Mouse (Mus musculus): ENCODE results near the gene Nipa1.
"Not testable (repeated sequence)": the region's sequence is repeated elsewhere in the genome, so short reads cannot be mapped to it uniquely, and the experiment has no call there.

The Nipa1 gene

DNA sequence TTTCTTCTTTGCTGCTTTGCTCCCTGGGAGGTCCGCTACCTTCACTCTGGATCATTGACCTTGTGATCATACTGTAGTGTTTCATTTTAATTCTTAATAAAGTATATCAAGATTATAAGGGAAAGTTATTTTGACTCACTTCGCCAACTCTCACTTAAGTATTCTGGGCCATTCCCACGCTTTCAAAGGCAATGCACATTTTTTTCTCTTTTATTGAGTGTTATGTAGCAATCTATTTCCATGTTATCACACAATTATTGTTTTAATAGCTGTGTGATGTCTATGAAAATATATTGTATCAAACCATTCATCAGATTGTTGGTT, at the start of gene Nipa1:
Gene Nipa1, minus strand, starts transcription at position 25 of the 324 bp plus-strand sequence.
- DNase-seq (ENCODE audit: low read depth in 1 of 2, low spot score in 2 of 2), result no peak

DNA sequence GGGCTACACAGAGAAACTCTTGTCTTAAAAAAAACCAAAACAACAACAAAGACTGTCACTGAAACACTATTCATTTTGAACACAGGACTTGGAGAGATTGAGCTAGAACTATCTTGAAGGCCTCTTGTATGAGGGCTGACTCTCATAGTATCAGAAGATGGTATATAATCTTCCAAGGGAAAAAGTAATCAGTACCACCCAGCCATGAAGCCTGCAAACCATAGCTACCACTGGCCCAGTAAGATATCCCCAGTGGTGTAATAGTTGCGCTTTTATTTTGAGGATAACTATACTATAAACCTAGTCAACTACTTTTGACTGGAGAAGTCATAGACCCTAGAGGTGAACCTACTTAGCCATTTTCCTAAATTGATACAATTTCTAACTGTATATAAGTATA, 46.9 kb upstream of the Nipa1 start:
- DNase-seq (ENCODE audit: low read depth in 1 of 2, low spot score in 2 of 2), result no peak

DNA sequence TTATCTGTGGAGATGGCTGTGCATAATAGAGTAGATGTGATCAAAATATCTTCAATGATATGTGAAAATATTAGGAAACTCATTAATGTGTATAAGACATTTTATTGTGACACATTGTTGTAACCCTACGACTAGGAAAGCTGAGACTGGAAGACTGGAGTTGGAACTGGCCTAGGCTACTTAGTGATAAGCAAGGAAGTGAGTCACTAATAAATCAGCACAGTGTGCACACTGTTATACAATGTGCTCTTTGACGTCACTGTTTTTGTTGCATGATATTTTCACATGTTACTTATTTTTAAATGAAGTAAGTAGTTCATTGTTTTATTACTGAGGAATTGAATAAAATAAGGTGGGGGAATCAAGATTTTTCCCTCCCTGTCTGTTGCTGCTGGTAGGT, 46.4 kb upstream of the Nipa1 start:
- no peak for DNase-seq (ENCODE audit: low read depth in 1 of 2, low spot score in 2 of 2)

DNA sequence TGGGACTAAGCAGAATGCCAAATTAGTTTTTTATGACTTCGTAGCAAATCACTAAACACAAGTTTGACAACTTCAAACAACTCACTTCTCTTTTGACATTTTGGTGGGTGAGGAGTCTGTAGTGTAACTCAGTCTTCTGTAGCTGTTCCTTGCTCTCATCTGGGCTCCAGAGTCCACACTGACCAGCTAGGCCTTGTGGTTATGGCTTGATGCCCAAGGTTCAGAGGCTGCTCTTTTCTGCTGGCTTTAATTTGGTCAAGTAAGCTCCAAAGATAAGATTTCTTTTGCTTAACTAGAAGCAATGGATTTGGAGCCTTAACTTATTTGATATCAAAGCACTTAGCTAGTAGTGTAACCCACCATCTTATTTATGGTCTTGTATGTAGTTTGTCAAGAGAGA, 45.1 kb upstream of the Nipa1 start:
- no peak for DNase-seq (ENCODE audit: low read depth in 1 of 2, low spot score in 2 of 2)

DNA sequence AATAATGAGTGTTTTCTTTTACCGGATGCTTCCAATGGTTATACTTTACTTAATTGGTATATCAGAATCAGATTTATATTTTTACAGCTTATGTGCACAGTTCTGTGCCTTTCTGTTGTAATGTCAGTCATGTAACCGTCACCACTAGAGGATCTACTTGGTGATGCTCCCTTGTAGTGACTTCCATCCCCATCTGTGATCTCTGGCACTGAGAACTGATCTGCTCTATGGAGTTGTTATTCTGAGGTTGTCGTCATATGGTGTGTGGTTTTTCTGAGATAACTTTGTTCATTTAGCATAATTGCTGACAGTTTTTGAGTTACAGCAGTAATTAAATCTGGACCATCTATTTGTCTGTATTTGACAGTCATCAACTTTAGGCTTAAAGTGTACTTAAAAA, 35.6 kb upstream of the Nipa1 start:
- no peak for DNase-seq (ENCODE audit: low read depth in 1 of 2, low spot score in 2 of 2)

DNA sequence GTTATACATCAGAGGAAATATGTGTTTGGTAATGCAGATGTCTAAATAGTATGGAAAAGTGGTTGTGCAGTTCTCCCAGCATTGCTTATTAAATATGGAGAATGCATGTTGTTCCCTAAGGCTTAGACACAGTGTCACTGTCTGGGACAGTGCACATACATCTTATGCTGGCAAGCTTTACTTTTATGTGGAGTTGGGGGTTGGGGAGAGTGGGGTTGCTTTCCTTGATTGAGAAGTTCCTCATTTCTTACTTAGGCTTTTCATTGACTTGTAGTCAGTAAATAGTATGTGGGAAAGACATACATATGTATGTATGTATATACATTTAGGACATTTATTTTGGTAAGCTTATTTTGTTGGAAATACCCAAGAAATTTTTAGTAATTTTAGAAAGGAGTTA, 33.2 kb upstream of the Nipa1 start:
- no peak for DNase-seq (ENCODE audit: low read depth in 1 of 2, low spot score in 2 of 2)

DNA sequence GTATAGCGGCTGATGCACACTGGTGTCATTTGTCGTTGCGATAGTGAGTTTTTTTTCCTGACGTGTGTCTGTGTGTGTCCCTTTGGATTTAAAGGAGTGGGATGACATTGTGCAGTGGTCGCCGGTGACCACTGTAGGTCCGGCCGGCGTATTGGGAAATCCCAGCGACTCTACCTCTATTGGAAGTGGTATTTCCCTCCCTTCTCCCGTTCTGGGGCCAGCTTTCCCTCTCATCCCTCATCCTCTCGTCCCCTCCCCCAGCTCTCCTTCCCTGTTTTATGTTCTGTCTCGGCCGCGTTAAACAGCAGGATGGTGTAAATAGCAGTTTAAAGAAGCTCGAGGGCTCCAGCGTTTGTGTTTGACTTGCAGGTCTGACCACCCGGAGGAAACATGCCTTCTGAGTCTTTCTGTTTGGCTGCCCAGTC, 30.7 kb upstream of the Nipa1 start:
- no peak for DNase-seq (ENCODE audit: low read depth in 1 of 2, low spot score in 2 of 2)

DNA sequence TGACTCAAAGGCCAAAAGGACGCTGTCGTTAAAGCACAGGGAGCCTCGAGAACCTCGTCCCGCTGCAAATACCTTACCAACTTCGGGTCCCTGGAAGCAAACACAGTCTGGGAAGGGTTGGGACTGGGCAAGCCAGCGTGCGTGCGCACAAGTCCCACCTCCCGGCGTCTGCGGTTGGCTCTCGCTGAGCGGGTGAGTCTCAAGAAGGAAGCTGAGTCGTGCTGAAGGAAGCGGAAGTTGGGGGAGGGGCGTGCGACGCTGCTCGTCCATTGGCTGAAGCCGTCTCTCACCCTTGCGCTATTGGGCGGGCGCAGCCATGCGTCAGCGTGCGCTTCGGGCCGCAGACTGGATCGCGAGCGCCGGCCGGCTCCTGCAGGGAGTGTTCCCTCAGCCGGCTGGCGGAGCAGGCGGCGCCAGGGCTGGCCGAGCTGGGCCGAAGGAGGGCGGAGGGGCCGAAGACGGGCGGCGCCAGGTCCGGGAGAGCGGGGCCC, 30.1 kb upstream of the Nipa1 start, which contains the start of gene Herc2:
Gene Herc2, plus strand, starts transcription at position 366 of the 491 bp plus-strand sequence.
- peak; percentile 94 to 97 for DNase-seq (ENCODE audit: low read depth in 1 of 2, low spot score in 2 of 2)

DNA sequence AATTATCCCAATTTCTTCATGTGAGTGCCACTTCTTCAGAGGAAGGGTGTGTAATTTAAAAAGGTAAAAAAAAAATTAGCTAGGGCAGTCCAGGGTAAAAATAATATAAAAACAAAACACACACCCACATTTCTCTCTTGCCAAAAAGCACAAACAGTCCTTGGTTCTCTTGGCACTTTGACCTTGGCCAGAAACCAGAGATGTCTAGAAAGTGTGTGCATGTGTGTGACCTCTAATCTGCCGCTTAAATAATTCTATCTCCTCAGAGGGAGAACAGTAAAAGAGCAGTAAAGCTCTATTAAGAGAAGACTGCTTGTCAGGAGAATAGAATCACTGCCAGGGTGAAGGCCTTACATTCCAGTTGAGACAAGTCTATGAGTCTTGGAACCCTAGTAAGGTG, 27.4 kb upstream of the Nipa1 start:
- no peak for DNase-seq (ENCODE audit: low read depth in 1 of 2, low spot score in 2 of 2)

DNA sequence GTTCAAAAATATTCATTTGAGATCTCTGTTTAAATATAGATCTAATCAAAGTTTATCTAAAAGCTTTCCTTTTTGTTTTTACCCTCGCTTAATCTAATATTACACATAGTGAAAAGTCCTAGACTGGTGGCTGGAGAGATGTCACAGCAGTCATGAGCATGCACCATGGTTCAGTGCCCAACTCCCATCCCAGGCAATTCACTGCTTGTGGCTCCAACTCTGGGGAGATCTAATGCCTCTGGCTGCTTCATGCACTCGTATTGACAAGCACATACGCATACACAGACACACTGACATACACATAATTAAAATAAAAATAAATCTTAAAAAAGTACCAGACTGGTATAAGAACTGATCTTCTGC, 24.5 kb upstream of the Nipa1 start:
- no peak for DNase-seq (ENCODE audit: low read depth in 1 of 2, low spot score in 2 of 2)

DNA sequence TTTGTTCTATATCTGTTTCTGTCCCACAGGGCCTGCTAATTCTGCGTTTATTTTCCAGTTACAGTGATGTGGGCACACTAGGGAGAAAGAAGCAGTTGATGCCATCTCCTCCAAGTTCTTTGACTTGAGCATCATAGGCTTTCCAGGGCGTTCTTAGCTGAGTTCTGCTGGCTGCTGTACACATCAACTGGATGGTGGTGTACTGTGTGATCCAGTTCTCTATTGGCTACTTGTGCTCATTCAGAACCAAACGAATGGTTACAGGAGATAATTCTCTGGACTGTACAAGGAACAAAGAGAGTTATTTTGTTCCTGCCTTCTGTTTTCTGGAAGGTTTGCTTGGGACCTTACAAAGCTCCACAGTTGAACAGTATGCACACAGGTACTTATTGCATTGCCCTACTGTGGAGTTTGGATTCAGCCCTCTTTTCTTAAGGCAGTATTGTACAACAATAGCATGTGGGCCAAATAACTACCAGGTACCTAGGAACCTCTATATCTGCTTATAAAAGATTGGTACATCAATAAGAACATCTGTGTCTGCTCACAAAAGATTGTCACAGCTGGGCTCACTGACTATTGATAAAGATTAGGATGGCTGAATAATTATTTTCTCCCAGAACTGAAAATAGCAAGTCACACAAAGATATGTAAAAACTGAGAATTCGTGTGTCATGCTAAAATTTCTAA, 24.0 kb upstream of the Nipa1 start:
- no peak for DNase-seq (ENCODE audit: low read depth in 1 of 2, low spot score in 2 of 2)

DNA sequence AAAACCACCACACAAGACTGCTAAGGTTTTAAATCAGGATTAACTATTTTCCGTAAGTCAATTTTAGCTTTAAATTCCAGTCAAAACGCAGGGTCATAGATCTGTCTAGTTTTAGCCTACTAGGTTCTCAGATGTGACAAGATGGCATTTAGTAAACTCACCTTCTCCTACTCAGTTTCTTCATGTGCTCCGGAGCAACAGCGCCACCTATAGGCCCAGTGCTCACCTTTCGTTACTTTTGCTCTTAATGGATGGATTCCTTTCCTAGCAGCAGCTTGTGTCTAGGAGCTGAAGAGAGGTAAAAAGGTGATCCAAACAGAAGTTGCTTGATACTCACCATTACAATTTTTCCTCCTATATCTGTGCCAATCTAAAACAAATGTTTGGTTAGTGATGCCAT, 22.6 kb upstream of the Nipa1 start:
- DNase-seq (ENCODE audit: low read depth in 1 of 2, low spot score in 2 of 2), result peak; percentile 26 to 29

DNA sequence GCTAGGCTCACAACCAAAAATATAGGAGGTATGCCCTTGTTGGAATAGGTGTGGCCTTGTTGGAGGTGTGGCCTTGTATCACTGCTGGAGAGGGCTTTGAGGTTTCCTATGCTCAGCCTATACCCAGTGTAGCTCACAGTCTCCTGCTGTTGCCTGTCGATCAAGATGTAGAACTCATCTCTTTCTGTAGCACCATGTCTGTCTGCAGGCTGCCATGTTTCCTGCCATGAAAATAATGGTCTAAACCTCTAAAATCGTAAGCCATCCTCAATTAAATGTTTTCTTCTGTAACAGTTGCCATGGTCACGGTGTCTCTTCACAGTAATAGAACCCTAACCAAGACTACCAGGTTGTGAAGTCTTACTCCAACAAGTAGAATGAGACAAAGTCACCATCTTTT, 3.8 kb upstream of the Nipa1 start:
- no peak for DNase-seq (ENCODE audit: low read depth in 1 of 2, low spot score in 2 of 2)

DNA sequence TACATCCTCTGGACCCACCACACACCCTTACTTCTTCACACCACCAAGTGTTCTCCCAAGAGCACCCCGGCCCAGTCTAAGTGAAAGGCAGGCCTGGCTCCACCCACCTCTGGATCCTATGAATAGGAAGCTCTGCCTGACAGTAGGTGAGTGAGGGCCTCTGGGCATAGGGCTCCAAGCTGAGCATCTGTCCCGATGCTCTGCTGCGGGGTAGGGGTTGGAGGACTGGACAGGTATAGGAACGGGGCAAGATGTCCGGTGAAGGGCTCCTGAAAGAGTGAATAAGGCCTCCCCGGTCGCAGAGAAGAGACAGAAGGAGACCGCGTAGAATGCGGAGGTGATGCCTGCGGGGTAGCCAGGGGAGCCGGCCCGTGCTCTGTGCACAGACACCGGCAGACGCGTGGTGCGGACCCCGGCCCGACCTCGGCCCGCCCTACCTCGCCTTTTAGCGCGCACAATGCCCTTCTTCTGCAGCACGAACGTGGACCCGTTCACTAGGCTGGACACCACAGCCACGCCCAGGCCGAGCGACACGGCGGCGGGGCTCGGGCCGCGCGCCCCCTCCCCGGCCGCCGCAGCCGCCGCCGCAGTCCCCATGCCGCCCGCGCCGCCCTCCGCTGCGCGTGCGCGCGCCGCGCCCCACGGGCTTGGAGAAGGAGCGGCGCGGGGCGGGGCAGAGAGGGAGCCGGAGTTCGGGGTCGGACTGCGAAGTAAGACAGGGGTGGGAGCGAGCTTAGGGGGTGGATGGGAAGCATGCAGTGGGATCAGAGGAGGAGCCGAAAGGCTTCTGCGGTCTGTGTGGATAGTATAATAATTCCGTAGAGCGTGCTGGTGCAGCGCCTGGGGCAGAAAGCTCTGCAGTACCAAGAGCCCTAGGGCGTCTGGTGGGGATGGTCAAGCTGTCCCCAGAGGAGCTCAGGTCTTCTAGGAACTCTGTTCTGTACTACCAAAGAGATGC, 503 bp downstream of the Nipa1 start:
- no peak for DNase-seq (ENCODE audit: low read depth in 1 of 2, low spot score in 2 of 2)

DNA sequence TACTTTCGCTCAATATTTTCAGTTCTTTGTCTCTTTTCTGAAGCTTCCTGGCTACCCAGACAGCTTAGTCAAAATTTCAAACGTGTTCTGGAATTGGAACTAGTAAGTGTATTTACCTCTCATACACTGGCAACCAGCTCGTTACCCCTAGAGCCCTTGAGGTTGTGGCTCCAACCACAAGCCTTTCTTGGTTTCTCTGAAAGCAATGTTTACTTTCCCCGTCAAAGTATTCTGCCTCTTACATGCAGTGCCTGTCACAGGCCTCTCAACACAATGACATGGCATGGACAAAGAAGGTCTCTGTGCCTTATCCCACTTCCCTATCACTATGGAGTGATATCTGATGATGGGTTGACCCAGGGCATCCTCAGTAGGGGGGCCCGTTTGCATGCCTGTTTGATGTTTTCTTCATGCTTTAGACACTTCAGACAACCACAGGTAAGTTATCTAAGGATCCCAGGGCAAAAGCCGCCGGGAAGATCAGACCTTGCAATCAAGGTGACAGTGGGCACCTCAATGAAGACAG, 1.2 kb downstream of the Nipa1 start:
- no peak for DNase-seq (ENCODE audit: low read depth in 1 of 2, low spot score in 2 of 2)

DNA sequence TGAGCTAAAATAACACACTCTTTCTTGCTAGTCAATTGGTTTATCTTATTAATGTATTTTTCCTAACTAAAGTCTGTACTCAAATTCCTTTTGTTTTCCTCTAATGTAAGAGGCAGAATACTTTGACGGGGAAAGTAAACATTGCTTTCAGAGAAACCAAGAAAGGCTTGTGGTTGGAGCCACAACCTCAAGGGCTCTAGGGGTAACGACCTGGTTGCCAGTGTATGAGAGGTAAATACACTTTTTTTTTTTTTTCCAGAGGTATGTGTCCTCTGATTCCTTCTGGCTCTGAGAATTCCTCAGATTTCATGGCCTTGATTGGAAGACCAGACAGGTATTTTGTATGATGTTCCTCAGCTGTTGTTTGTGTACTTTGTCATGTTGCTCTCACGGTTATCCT, 2.0 kb downstream of the Nipa1 start:
- DNase-seq (ENCODE audit: low read depth in 1 of 2, low spot score in 2 of 2), result no peak

DNA sequence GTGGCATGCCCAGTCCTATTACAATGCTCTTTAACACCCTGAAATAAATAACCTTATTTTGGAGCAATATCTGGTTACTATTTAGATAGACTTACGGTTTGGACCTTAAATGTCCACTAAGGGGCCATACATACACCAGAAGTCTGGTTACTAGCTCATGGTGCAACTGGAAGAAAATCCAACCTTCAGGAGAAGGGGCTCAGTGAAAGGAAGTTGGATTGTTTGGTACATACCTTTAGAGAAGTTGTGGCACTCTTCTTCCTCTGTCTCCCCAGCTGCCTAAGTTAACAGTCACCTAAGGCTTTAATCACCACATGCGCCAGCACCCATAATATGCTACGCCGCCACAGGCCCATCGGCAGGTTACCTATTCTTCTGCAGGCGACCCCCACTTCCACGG, 3.9 kb downstream of the Nipa1 start:
- no peak for DNase-seq (ENCODE audit: low read depth in 1 of 2, low spot score in 2 of 2)

DNA sequence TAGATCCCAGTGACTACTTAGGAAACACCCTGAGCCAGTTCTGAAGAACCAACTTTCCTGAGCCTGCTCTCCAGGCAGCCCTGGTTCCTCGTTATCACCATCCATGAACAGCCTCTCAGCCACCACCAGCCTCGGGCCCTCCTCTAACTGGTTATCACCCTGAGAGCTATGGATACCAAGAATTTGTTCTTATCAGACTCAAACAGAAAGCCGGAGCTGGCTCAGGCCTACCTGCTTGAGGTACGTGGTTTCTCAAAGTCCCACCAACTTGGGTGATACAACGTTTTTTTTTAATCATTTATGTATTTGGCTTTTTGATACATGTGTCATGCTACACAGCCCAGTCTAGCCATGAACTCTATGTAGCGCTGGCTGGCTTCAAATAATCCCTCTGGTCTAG, 4.6 kb downstream of the Nipa1 start:
- no peak for DNase-seq (ENCODE audit: low read depth in 1 of 2, low spot score in 2 of 2)

DNA sequence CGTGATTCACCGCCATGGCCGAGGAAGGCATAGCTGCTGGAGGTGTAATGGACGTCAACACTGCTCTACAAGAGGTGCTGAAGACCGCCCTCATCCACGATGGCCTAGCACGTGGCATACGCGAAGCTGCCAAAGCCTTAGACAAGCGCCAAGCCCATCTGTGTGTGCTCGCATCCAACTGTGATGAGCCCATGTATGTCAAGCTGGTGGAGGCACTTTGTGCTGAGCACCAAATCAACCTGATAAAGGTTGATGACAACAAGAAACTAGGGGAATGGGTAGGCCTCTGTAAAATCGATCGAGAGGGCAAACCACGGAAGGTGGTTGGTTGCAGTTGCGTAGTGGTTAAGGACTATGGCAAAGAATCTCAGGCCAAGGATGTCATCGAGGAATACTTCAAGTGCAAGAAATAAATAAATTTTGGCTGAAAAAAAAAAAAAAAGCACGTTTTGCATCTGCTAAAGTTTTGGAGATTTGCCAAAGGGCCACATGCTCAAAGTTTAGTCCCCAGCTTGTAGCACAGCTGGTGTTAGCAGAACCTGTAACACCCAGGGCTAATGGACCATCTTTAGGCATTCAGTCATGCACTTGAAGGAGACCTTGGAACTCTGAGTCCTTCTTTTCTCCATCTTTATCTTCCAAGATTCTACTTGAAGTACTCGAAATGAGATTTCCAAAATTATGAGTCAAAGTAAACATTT, 5.6 kb downstream of the Nipa1 start:
- DNase-seq (ENCODE audit: low read depth in 1 of 2, low spot score in 2 of 2), result not testable (repeated sequence)

DNA sequence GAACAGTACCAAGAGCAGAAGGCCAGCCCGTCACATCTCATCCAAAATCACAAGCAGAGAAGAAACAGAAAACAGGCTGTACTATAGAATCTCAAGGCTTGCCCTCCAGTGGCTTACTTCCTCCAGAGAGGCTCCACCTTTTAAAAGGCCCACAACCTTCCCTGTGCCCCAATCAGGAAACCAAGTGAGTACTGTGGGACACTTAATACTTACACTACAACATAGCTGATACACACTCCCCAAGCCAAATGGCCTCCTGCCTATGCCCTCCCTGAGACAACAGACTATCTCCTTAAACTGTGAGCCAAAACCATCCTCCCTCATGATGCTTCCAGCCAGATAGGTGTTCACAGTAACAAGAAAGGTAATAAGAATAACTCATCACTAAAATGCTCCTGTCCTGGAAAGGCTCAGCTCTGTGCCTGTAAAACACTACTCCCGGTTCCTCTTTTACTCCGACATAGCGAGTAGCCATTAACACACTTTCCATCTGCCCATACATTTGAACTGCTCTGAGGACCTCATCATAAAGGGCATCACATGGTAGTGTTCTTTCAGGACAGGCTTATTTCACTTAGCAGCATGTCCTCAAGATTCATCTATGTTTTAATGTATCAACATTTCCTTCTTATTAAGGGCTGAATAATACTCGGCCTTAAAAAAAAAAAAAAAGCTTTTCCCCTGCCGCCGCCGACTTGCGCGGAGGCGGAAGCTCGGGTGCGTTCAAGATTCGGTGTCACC, 6.3 kb downstream of the Nipa1 start:
- DNase-seq (ENCODE audit: low read depth in 1 of 2, low spot score in 2 of 2), result no peak

DNA sequence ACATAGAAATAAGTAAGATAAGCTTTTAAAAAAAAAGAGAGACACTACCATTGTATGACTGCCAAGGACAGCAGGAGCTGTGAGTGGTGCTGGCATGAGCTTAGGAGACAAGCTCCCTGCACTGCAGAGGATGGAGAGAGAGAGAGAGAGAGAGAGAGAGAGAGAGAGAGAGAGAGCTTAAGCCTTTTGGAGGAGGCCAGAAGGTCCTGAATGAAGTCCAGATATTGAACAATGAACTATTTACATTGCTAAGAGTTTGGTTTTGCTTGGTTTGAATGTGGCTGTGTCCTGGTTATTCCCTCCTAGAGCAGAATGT, 8.8 kb downstream of the Nipa1 start:
- no peak for DNase-seq (ENCODE audit: low read depth in 1 of 2, low spot score in 2 of 2)
